Mouse (Mus musculus): ENCODE results near the gene Ttc3. TPM values are rescaled to one million over a fixed set of nuclear protein-coding genes. Genes with fewer than 3 reads are reported as not detected.
"Not testable (repeated sequence)": the region's sequence is repeated elsewhere in the genome, so short reads cannot be mapped to it uniquely, and the experiment has no call there.

Gene Ttc3
- total and polyA plus RNA-seq, 2 experiments from 2014 or later = 1,014 to 1,263 TPM

DNA sequence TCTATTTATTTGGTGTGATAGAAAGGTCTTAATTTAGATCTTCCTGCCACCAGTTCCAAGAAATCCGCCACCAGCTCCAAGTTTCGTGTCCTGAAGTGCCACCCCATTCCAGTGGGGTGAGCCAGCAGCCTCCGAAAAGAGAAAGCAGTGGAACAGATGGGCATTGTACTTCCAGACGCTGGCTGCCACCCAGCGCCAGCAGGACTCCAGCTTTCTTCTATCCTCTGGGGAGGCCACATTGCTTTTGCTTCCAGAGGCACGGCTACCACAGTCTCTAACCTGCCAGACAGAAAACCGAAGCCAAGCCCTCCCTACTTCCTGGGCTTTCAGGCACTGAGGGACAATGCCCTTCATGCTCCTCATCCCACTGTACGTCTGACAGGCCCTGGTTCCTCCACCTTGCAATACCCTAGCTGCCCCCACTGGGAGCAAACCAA, 102.1 kb downstream of the Ttc3 start:
- Histone ChIP-seq H3K4me1 (ENCODE audit: insufficient read depth) (no peaks in the 10 kb centered on the region), H3K36me3 (ENCODE audit: insufficient read depth) (peaks cover 32% of the 10 kb centered on the region), H3K27me3 (ENCODE audit: insufficient read depth, low read length) (no peaks in the 10 kb centered on the region), H3K4me3 (ENCODE audit: low read depth, low read length) (no peak overlapping the region), H3K4me2 (ENCODE audit: low read depth) (no peak overlapping the region), H3K27ac (ENCODE audit: low read depth, low read length) (peak overlapping the region; percentile 77), H3K9ac (no peak overlapping the region), H3K9me3 (ENCODE audit: low read length) (no peaks in the 10 kb centered on the region)
- ATAC-seq (peak; percentile 89), DNase-seq (peak; percentile 86)
- WGBS = 21% methylated on average over 8 of the region's 8 CpGs
- peak; percentile 35; the same call in 1 of the 2 replicates for TF ChIP-seq CTCF (IDR thresholded peaks at IDR 0.05; ENCODE audit: low read depth)

DNA sequence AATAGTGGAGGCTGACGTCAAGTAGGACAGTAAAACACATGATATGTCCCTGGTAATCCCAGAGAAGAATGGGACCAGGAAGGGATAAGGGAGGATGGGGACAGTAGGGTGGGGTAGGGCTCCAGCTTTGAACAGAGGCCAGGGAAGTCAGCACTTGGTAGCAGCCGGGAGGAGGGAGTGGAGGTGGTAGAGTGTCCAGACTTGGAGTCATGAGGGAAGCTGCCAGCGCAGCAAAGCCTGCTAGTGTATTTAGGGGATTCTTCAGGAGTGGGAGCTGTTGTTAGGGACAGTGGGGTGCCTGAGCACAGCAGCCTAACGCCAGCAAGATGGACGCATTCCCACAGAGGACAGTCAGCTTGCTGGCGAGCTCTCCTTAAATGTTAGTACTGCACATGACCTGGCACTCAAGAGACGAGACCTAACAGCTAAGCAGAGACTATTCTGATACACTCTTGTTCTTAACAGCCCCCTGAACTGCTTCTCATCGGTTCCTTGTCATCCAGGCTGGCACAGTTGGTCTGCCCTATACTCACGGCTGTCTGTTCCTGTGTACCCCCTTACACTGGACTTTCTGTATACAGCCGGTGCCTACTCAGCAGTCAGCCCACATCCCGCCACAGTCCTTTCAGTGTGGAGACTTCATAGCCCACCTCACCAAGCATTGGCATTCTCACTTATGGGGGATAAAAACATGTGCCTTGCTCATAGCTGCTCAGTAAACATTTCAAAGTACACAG, 102.8 kb downstream of the Ttc3 start:
- 55% methylated on average over 11 of the region's 11 CpGs for WGBS

DNA sequence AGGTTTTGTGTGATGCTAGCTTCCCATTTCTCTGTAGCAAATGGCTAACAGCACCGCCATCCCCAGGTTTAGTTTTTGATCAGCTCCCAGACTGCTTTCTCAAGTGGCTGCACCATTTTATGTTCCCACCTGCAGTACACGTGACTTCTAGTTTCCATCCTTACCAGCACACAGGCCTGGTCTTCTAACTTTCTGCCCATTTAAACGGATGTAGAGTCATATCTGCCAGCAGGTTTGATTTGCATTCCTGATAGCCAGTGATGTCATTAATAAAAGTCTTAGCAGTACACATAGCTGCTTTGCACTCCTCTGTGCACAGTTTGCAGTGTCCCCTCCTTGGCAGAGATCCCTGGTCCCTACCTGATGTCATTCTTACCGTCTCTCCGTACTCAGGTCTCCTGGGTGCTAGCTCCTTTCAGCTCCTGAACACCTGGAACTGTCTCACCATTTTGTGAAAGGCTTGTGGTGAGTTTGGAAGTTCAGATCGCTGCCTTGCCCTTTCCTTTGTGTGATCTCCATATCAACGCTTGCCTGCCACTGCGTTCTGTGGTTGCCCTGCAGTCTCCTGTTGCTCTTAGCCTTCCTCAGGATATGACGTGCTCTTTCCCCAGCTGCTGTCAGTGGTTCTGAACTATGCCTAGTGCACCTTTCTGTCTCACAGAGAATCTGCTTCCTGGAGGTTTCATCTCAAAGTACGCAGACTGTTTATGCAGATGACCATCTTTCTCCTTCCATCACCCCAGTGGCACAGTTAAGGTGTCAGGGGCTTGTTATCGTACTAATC, 114.5 kb downstream of the Ttc3 start:
- H3K9ac ChIP-seq = no peak overlapping the region
- no peak overlapping the region for H3K4me3 ChIP-seq (ENCODE audit: low read depth, low read length)
- no peak overlapping the region for H3K4me2 ChIP-seq (ENCODE audit: low read depth)
- 82% methylated on average over 11 of the region's 11 CpGs for WGBS
- no peaks in the 10 kb centered on the region for H3K27me3 ChIP-seq (ENCODE audit: insufficient read depth, low read length)
- no peak for TF ChIP-seq CTCF (IDR thresholded peaks at IDR 0.05; ENCODE audit: low read depth)
- DNase-seq (no peak), ATAC-seq (no peak)
- no peaks in the 10 kb centered on the region for H3K4me1 ChIP-seq (ENCODE audit: insufficient read depth)
- H3K9me3 ChIP-seq (ENCODE audit: low read length) = no peaks in the 10 kb centered on the region
- no peak overlapping the region for H3K27ac ChIP-seq (ENCODE audit: low read depth, low read length)
- no peaks in the 10 kb centered on the region for H3K36me3 ChIP-seq (ENCODE audit: insufficient read depth)

More for the DNA sequence above, 102.8 kb downstream of the Ttc3 start:
- no peaks in the 10 kb centered on the region for H3K27me3 ChIP-seq (ENCODE audit: insufficient read depth, low read length)
- ATAC-seq = peak; percentile 53
- no peak overlapping the region for H3K9ac ChIP-seq
- peak; percentile 50 for DNase-seq
- H3K9me3 ChIP-seq (ENCODE audit: low read length) = no peaks in the 10 kb centered on the region
- TF ChIP-seq CTCF (IDR thresholded peaks at IDR 0.05; ENCODE audit: low read depth) = no peak
- no peaks in the 10 kb centered on the region for H3K4me1 ChIP-seq (ENCODE audit: insufficient read depth)
- H3K36me3 ChIP-seq (ENCODE audit: insufficient read depth) = peaks cover 24% of the 10 kb centered on the region
- H3K4me3 ChIP-seq (ENCODE audit: low read depth, low read length) = no peak overlapping the region
- no peak overlapping the region for H3K4me2 ChIP-seq (ENCODE audit: low read depth)
- peak overlapping the region; percentile 77 for H3K27ac ChIP-seq (ENCODE audit: low read depth, low read length)

DNA sequence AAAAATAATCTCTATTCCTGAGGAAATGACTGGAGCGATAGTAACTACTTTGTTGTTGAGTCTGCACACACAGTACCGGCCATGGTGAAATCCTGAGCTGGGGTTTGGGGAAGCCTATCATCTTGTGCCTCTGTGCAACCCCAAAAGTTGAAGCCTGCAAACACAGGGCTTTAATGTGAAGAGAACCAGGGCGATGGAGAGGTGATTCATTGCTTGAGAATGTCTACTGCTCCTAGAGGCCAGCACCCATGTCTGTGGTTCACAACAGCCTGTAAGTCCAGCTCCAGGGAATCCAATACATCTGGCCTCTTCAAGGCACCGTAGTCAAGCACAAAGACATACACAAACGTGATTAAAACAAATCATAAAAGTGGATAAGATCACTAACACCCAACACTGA, 116.9 kb downstream of the Ttc3 start:
- DNase-seq (no peak), ATAC-seq (no peak)
- no peaks in the 10 kb centered on the region for H3K27me3 ChIP-seq (ENCODE audit: insufficient read depth, low read length)
- H3K4me2 ChIP-seq (ENCODE audit: low read depth) = no peak overlapping the region
- H3K36me3 ChIP-seq (ENCODE audit: insufficient read depth) = no peaks in the 10 kb centered on the region
- no peak overlapping the region for H3K9ac ChIP-seq
- H3K9me3 ChIP-seq (ENCODE audit: low read length) = no peaks in the 10 kb centered on the region
- no peak overlapping the region for H3K27ac ChIP-seq (ENCODE audit: low read depth, low read length)
- WGBS = 91% methylated on average over 5 of the region's 5 CpGs
- H3K4me1 ChIP-seq (ENCODE audit: insufficient read depth) = no peaks in the 10 kb centered on the region
- no peak overlapping the region for H3K4me3 ChIP-seq (ENCODE audit: low read depth, low read length)
- no peak for TF ChIP-seq CTCF (IDR thresholded peaks at IDR 0.05; ENCODE audit: low read depth)

DNA sequence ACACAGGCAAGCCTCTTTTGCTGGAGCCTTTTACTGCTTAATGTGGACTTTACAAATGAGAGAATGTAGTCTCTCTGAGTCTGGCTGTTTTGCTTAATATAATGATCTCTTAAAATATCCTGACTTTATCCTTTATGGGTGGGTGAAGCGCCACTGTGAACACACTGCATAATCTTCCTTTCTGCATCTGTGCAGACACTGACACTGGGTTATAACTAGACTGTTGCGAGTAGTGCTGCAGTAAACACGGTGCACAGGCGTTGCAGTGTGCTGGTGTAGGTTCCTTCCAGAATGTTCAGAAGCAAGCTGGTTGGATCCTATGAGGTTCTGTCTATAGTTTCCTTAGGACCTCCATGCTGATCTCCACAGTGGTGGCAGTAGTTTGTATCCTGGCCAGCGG, 118.9 kb downstream of the Ttc3 start:
- no peak overlapping the region for H3K4me2 ChIP-seq (ENCODE audit: low read depth)
- no peak for DNase-seq
- no peak for ATAC-seq
- no peaks in the 10 kb centered on the region for H3K9me3 ChIP-seq (ENCODE audit: low read length)
- H3K36me3 ChIP-seq (ENCODE audit: insufficient read depth) = no peaks in the 10 kb centered on the region
- H3K27me3 ChIP-seq (ENCODE audit: insufficient read depth, low read length) = no peaks in the 10 kb centered on the region
- no peak overlapping the region for H3K4me3 ChIP-seq (ENCODE audit: low read depth, low read length)
- no peak overlapping the region for H3K9ac ChIP-seq
- WGBS = 91% methylated on average over 5 of the region's 5 CpGs
- H3K4me1 ChIP-seq (ENCODE audit: insufficient read depth) = no peaks in the 10 kb centered on the region
- no peak for TF ChIP-seq CTCF (IDR thresholded peaks at IDR 0.05; ENCODE audit: low read depth)
- no peak overlapping the region for H3K27ac ChIP-seq (ENCODE audit: low read depth, low read length)

DNA sequence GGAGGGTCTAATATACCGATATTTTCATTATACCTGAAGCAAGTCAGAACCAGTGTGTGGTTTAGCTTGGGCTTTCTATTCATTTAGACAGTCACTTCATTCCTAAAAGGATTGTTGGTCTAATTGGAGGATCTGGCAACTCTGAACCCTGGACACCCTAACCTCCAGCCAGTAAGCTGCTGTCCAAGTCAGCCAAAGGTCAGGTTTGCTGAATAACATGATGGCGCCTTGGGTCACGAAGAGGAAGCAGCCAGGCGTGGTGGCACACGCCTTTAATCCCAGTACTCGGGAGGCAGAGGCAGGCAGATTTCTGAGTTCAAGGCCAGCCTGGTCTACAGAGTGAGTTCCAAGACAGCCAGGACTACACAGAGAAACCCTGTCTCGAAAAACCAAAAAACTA, 126.8 kb downstream of the Ttc3 start:
- not testable (repeated sequence) for H3K27ac ChIP-seq (ENCODE audit: low read depth, low read length); DNase-seq; H3K9ac ChIP-seq; H3K27me3 ChIP-seq (ENCODE audit: insufficient read depth, low read length); H3K9me3 ChIP-seq (ENCODE audit: low read length); ATAC-seq; H3K4me2 ChIP-seq (ENCODE audit: low read depth); H3K4me1 ChIP-seq (ENCODE audit: insufficient read depth); H3K4me3 ChIP-seq (ENCODE audit: low read depth, low read length)
- H3K36me3 ChIP-seq (ENCODE audit: insufficient read depth) = peaks cover 58% of the 10 kb centered on the region
- WGBS = 94% methylated on average over 7 of the region's 7 CpGs

DNA sequence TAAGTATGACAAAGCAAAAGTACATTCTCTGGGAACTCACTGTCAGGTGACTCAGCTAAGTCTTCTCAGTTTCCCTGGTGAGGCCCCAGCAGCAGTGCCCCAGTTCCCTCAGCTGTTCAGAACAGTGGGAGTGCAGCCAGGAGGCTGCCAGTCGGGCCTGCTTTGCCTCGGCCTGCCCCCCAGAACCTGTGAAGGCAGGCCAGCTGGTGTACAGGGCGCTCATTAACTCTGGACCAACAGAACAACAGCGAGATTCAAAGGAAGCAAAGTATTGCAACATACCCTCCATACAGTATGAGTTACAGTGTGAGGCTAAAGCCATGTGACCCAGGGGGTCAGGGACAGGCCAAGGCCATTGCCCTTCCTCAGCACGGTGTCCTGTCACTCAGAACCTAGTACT, 127.5 kb downstream of the Ttc3 start:
- TF ChIP-seq CTCF (IDR thresholded peaks at IDR 0.05; ENCODE audit: low read depth) = no peak
- Histone ChIP-seq H3K36me3 (ENCODE audit: insufficient read depth) (peaks cover 64% of the 10 kb centered on the region), H3K9ac (no peak overlapping the region), H3K4me2 (ENCODE audit: low read depth) (no peak overlapping the region), H3K27ac (ENCODE audit: low read depth, low read length) (no peak overlapping the region), H3K9me3 (ENCODE audit: low read length) (no peaks in the 10 kb centered on the region), H3K4me1 (ENCODE audit: insufficient read depth) (no peaks in the 10 kb centered on the region), H3K27me3 (ENCODE audit: insufficient read depth, low read length) (no peaks in the 10 kb centered on the region), H3K4me3 (ENCODE audit: low read depth, low read length) (no peak overlapping the region)
- DNase-seq = peak; percentile 17
- peak; percentile 77 for ATAC-seq
- 61% methylated on average over 5 of the region's 5 CpGs for WGBS
